In genomic region chr13:34038901-34039341, GRCm38 (mm10) we compare ENCODE assay signal across 8 mouse cellular contexts. TPM values are rescaled to one million over a fixed set of nuclear protein-coding genes. Genes with fewer than 3 reads are reported as not detected.
DNase-seq lines count a peak whose midpoint lies in the region; ATAC-seq and TF ChIP-seq lines count a peak whose summit lies in the region.

No protein-coding gene starts in this region.

- no peak for TF ChIP-seq POLR2A in heart, adult 2 months (IDR thresholded peaks at IDR 0.05; ENCODE audit: insufficient read depth, low read depth, low read length)

- H3K27ac ChIP-seq in heart, embryonic 10.5 days = no peak overlapping the region
- no peak overlapping the region for H3K27ac ChIP-seq in heart, adult 2 months
- 0 out of 2 replicates have a peak overlapping the region, but pooled peaks have one; percentile 3 for H3K27ac ChIP-seq in forebrain, embryonic 10.5 days
- no peak overlapping the region for H3K27ac ChIP-seq in midbrain, embryonic 12.5 days (replicated peaks)

- intact Hi-C loops in heart, adult 2 months (cut with DNase I) = no loop called here

- TF ChIP-seq EP300 in heart, adult 2 months (IDR thresholded peaks at IDR 0.05; ENCODE audit: insufficient read depth, low read depth, low read length) = no peak

- peaks cover 22% of the 10 kb centered on the region for H3K4me1 ChIP-seq in heart, embryonic 10.5 days
- H3K4me1 ChIP-seq in heart, adult 2 months (ENCODE audit: control insufficient read depth, insufficient read depth, low read length) = peaks cover 5% of the 10 kb centered on the region
- H3K4me1 ChIP-seq in forebrain, embryonic 10.5 days = peaks cover 29% of the 10 kb centered on the region
- peaks cover 19% of the 10 kb centered on the region for H3K4me1 ChIP-seq in midbrain, embryonic 12.5 days

- H3K9me3 ChIP-seq in heart, embryonic 10.5 days = no peaks in the 10 kb centered on the region
- H3K9me3 ChIP-seq in forebrain, embryonic 10.5 days = peaks cover 8% of the 10 kb centered on the region; the same call in 1 of the 2 replicates
- 0 out of 2 replicates have a peak, but pooled peaks cover 3% of the 10 kb centered on the region for H3K9me3 ChIP-seq in midbrain, embryonic 12.5 days

- no peak for DNase-seq in heart, embryonic 10.5 days (ENCODE audit: low spot score)
- no peak for DNase-seq in heart, adult 2 months
- DNase-seq in forebrain, embryonic 10.5 days (ENCODE audit: extremely low spot score, low spot score) = no peak
- DNase-seq in kidney, adult 9 months = peak; percentile 88
- DNase-seq in adrenal gland, postnatal 10 days = no peak
- DNase-seq in gastrocnemius, adult 8-10 months (ENCODE audit: low spot score in 2 of 2) = no peak
- DNase-seq in B cell, adult 2 months = no peak

- WGBS in heart, embryonic 10.5 days = 53% methylated on average over 8 of the region's 8 CpGs
- 70% methylated on average over 8 of the region's 8 CpGs for WGBS in heart, adult 2 months
- 32% methylated on average over 8 of the region's 8 CpGs for WGBS in forebrain, embryonic 10.5 days
- WGBS in midbrain, embryonic 12.5 days = 33% methylated on average over 8 of the region's 8 CpGs

- no peak overlapping the region for H3K9ac ChIP-seq in heart, adult 2 months (ENCODE audit: low read depth, low read length)
- H3K9ac ChIP-seq in midbrain, embryonic 12.5 days (replicated peaks) = no peak overlapping the region

- peak overlapping the region; percentile 84 for H3K4me2 ChIP-seq in midbrain, embryonic 12.5 days (replicated peaks)

- ATAC-seq in midbrain, embryonic 12.5 days (ENCODE audit: low FRiP score, low read depth) = no peak

- no peaks in the 10 kb centered on the region; the same call in 1 of the 2 replicates for H3K79me2 ChIP-seq in heart, adult 2 months (replicated peaks; ENCODE audit: control insufficient read depth, insufficient read depth, low read length)

- TF ChIP-seq CTCF in heart, adult 2 months (IDR thresholded peaks at IDR 0.05) = no peak

- H3K36me3 ChIP-seq in heart, embryonic 10.5 days = peaks cover 9% of the 10 kb centered on the region
- H3K36me3 ChIP-seq in heart, adult 2 months (ENCODE audit: control insufficient read depth, insufficient read depth, low read length) = no peaks in the 10 kb centered on the region
- H3K36me3 ChIP-seq in forebrain, embryonic 10.5 days (replicated peaks) = peaks cover 7% of the 10 kb centered on the region
- no peaks in the 10 kb centered on the region for H3K36me3 ChIP-seq in midbrain, embryonic 12.5 days

- peak overlapping the region; percentile 86 for H3K4me3 ChIP-seq in heart, embryonic 10.5 days
- H3K4me3 ChIP-seq in heart, adult 2 months = no peak overlapping the region
- peak overlapping the region; percentile 84 for H3K4me3 ChIP-seq in forebrain, embryonic 10.5 days
- H3K4me3 ChIP-seq in midbrain, embryonic 12.5 days = no peak overlapping the region

- no peaks in the 10 kb centered on the region for H3K27me3 ChIP-seq in heart, embryonic 10.5 days (ENCODE audit: insufficient read depth, poor library complexity, severe bottlenecking)
- no peaks in the 10 kb centered on the region for H3K27me3 ChIP-seq in heart, adult 2 months (ENCODE audit: control insufficient read depth, insufficient read depth, low read length)
- H3K27me3 ChIP-seq in forebrain, embryonic 10.5 days (ENCODE audit: poor library complexity, severe bottlenecking) = no peaks in the 10 kb centered on the region
- H3K27me3 ChIP-seq in midbrain, embryonic 12.5 days = no peaks in the 10 kb centered on the region

RNA-seq across cellular contexts. Expression of gene Bphl, which starts 1.5 kb away (rescaled TPM):
- 41.5 and 45.1 TPM in 2 replicates for polyA plus RNA-seq in heart, embryonic 10.5 days (2016; fragmentation: Nextera tagmentation; extraction: Ambion mirVana)
- 10 to 100 TPM; 32.5 to 35.3 TPM for total RNA-seq in heart, adult 2 months (2021)
- 29.8 and 43.3 TPM in 2 replicates for polyA plus RNA-seq in heart, adult 2 months (2012; rRNA removed)
- 33.6 and 35.1 TPM in 2 replicates for polyA plus RNA-seq in forebrain, embryonic 10.5 days (2016; fragmentation: Nextera tagmentation; extraction: Ambion mirVana)
- 31.4 and 31.9 TPM in 2 replicates for polyA plus RNA-seq in midbrain, embryonic 12.5 days (2016; fragmentation: Nextera tagmentation; extraction: Ambion mirVana)
- 10 to 100 TPM; 78.6 to 78.9 TPM for total RNA-seq in adrenal gland, postnatal 10 days (2021)
- total RNA-seq in gastrocnemius, adult 8-10 months (2022) = 10 to 100 TPM; 25.7 to 38.7 (median 28.8) TPM

RNA-seq across cellular contexts. Expression of gene Serpinb6a, which starts 36.3 kb away (rescaled TPM):
- 38.1 and 42.1 TPM in 2 replicates for polyA plus RNA-seq in heart, embryonic 10.5 days (2016; fragmentation: Nextera tagmentation; extraction: Ambion mirVana)
- total RNA-seq in heart, adult 2 months (2021) = 100 to 1,000 TPM; 104 to 111 TPM
- polyA plus RNA-seq in heart, adult 2 months (2012; rRNA removed) = 51.2 and 79.7 TPM in 2 replicates
- 29.4 and 30.0 TPM in 2 replicates for polyA plus RNA-seq in forebrain, embryonic 10.5 days (2016; fragmentation: Nextera tagmentation; extraction: Ambion mirVana)
- polyA plus RNA-seq in midbrain, embryonic 12.5 days (2016; fragmentation: Nextera tagmentation; extraction: Ambion mirVana) = 31.2 and 40.1 TPM in 2 replicates
- 100 to 1,000 TPM; 157 to 176 TPM for total RNA-seq in adrenal gland, postnatal 10 days (2021)
- 100 to 1,000 TPM; 146 to 334 (median 250) TPM for total RNA-seq in gastrocnemius, adult 8-10 months (2022)

RNA-seq across cellular contexts. Expression of gene Ripk1, which starts 36.8 kb away (rescaled TPM):
- 8.3 and 13.4 TPM in 2 replicates for polyA plus RNA-seq in heart, embryonic 10.5 days (2016; fragmentation: Nextera tagmentation; extraction: Ambion mirVana)
- total RNA-seq in heart, adult 2 months (2021) = 1 to 10 TPM; 7.0 to 7.4 TPM
- polyA plus RNA-seq in heart, adult 2 months (2012; rRNA removed) = 2.0 and 3.5 TPM in 2 replicates
- polyA plus RNA-seq in forebrain, embryonic 10.5 days (2016; fragmentation: Nextera tagmentation; extraction: Ambion mirVana) = 7.0 and 7.7 TPM in 2 replicates
- 9.6 and 9.7 TPM in 2 replicates for polyA plus RNA-seq in midbrain, embryonic 12.5 days (2016; fragmentation: Nextera tagmentation; extraction: Ambion mirVana)
- total RNA-seq in adrenal gland, postnatal 10 days (2021) = 10 to 100 TPM; 27.4 to 27.7 TPM
- 1 to 10 TPM; 2.3 to 3.6 (median 3.0) TPM for total RNA-seq in gastrocnemius, adult 8-10 months (2022)

RNA-seq across cellular contexts. Expression of gene Tubb2a, which starts 38.9 kb away (rescaled TPM):
- 99.4 and 115 TPM in 2 replicates for polyA plus RNA-seq in heart, embryonic 10.5 days (2016; fragmentation: Nextera tagmentation; extraction: Ambion mirVana)
- 10 to 100 TPM; 42.9 to 64.1 TPM for total RNA-seq in heart, adult 2 months (2021)
- polyA plus RNA-seq in heart, adult 2 months (2012; rRNA removed) = 95.2 and 122 TPM in 2 replicates
- 79.2 and 98.2 TPM in 2 replicates for polyA plus RNA-seq in forebrain, embryonic 10.5 days (2016; fragmentation: Nextera tagmentation; extraction: Ambion mirVana)
- 609 and 668 TPM in 2 replicates for polyA plus RNA-seq in midbrain, embryonic 12.5 days (2016; fragmentation: Nextera tagmentation; extraction: Ambion mirVana)
- total RNA-seq in adrenal gland, postnatal 10 days (2021) = 10 to 100 TPM; 68.6 to 90.0 TPM
- total RNA-seq in gastrocnemius, adult 8-10 months (2022) = 1 to 10 TPM; 3.9 to 8.6 (median 5.4) TPM

Comparison
In these comparisons a context has a peak if more than half of its experiments do, and no peak if none do; other contexts are left out.
1. H3K4me3 ChIP-seq: peak in heart, embryonic 10.5 days (single experiment) and forebrain, embryonic 10.5 days (single experiment); none in heart, adult 2 months (single experiment) and midbrain, embryonic 12.5 days (single experiment).